Mouse (Mus musculus): Measurements from ENCODE around the gene Plekho1.
"Not testable (repeated sequence)": the region's sequence is repeated elsewhere in the genome, so short reads cannot be mapped to it uniquely, and the experiment has no call there.

Gene Plekho1

GRCm38 (mm10) chr3:95980276-95980970 lies 15.4 kb downstream of the Plekho1 start:
- no peak for DNase-seq (ENCODE audit: low read depth, low spot score)

DNA sequence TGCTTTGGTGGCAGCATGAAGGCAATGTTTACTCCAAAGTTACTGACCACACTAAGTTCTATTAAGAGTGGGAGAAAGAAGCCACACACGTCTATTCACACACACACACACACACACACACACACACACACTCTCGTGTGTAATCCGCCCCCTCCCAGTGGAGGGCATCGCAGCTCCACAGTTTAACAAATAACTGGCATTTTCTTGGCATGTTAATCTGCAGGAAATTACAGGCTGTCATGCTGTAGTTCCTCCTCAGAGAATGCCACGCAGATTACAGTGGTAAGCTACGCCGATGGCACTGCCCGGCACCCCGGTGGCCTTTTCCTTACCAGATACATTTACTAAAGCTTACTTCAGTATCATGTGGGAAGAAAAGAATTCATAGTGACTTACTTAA lies 17.5 kb downstream of the Plekho1 start:
- DNase-seq (ENCODE audit: low read depth, low spot score): no peak

DNA sequence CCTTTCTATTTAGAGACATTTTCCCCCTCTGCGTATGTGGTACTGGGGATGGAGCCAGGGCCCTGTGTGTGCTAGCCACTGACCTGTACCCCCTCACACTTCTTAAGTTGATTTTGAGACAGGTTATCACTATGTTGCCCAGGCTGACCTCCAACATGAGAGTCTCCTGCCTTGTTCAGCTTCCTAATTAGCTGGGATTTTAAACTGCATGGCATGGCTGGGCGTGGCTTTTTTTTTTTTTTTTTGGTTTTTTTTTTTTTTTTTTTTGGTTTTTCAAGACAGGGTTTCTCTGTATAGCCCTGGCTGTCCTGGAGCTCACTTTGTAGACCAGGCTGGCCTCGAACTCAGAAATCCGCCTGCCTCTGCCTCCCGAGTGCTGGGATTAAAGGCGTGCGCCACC lies 18.2 kb downstream of the Plekho1 start:
- not testable (repeated sequence) for DNase-seq (ENCODE audit: low read depth, low spot score)

GRCm38 (mm10) chr3:95977079-95977478 lies 18.7 kb downstream of the Plekho1 start:
- no peak for DNase-seq (ENCODE audit: low read depth, low spot score)

GRCm38 (mm10) chr3:95972873-95973634 lies 22.7 kb downstream of the Plekho1 start:
- no peak for DNase-seq (ENCODE audit: low read depth, low spot score)

DNA sequence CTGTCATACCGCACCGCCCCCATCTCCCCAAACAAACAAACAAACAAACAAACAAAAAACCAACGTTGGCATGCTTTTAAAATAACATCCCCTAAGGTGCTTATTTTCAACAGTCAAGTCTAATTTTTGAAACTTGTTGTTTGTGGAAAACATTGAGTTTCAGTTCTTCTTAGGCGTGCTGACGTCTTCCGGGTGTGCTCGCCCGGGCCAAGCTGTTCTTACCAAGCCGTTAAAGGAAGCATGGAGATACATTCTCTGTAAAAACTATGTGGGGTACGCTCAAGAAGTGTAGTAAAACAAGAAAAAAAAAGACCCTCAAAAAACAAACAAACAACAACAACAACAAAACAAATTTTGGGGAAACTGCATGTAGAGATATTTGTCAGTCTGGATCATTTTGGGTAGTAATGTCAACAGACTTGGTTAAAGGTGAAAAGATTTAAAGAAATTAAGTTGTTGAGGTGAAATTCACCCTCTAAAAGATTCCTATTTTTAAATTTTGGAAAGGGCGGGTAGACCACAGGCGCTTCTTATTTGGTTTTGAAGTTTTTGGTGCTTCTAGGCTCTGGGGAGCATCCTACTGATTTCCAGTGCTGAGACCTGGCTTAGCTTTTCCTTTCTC lies 23.4 kb downstream of the Plekho1 start:
- DNase-seq (ENCODE audit: low read depth, low spot score): no peak

- not testable (repeated sequence) for DNase-seq (ENCODE audit: low read depth, low spot score)
Observed at GRCm38 (mm10) chr3:95970661-95971060, 25.1 kb downstream of the Plekho1 start.

GRCm38 (mm10) chr3:95969277-95969676 lies 26.5 kb downstream of the Plekho1 start:
- no peak for DNase-seq (ENCODE audit: low read depth, low spot score)

GRCm38 (mm10) chr3:95965518-95966451 lies 30.0 kb downstream of the Plekho1 start:
- no peak for DNase-seq (ENCODE audit: low read depth, low spot score)

DNA sequence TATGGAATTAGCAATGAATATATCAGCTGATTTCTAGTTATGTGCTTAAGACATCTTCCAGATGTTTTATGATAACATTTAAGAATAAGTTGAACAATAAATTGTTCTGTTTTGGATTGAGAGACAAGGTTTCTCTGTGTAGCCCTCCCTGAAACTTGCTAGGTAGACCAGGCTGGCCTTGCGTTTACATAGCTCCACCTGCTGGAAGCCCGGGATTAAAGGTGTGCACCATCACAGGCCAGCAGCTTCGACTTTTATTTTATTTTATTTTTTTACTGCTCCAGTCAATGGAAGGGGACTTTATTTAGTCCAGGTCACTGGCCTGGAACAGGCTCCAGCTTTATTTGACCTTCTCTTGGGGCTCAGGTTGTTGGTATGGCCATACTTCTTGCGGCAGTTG lies 32.1 kb downstream of the Plekho1 start:
- DNase-seq (ENCODE audit: low read depth, low spot score): no peak

DNA sequence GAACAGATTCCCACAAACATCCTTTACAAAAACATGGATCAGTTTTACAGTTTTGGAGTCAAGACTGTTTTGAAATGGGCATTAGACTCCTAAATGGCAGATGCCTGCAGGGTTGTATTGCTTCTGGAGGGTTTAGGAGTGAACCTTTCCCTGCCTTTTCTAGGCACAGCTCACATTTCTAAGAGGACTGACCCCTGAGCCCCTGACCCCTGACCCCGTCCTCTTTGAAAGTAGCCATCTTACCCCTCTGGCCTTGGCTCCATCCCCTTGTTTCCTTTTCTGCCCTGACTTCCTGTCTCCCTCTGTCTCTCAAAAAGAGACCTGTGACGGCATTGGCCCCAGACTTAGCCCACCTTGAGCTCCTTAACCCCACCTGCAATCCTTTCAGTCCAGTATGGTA lies 32.6 kb downstream of the Plekho1 start:
- no peak for DNase-seq (ENCODE audit: low read depth, low spot score)

DNA sequence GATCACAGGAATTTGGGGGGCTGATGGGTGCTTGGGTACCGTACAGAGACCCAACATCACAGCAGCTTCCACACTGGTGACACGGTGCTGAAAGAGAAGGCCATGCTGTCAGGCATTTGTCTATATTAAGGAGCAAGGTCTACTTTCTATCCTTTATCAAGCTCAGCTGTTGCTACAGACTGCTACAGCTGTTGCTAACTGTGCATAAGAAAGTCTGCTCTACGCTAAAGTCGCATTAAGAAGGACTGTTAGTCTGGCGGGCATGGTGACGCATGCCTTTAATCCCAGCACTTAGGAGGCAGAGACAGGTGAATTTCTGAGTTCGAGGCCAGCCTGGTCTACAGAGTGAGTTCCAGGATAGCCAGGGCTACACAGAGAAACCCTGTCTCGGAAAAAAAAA lies 33.6 kb downstream of the Plekho1 start:
- DNase-seq (ENCODE audit: low read depth, low spot score): not testable (repeated sequence)

DNA sequence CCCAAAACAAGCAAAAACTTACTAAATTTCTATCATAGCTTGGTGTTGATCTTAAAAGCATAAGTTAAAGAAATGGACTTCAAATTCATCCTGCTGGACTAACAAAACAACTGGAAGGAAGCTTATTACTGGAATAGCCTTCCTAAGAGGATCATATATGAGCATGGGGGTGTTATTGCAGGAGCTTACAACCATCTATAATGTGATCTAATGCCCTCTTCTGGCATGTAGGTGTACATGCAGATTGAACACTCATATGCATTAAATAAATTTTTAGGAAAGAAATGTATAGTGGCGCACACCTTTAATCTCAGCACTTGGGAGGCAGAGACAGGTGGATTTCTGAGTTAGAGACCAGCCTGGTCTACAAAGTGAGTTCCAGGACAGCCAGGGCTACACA lies 36.0 kb downstream of the Plekho1 start:
- no peak for DNase-seq (ENCODE audit: low read depth, low spot score)

GRCm38 (mm10) chr3:95959082-95959481 lies 36.7 kb downstream of the Plekho1 start:
- DNase-seq (ENCODE audit: low read depth, low spot score): no peak

DNA sequence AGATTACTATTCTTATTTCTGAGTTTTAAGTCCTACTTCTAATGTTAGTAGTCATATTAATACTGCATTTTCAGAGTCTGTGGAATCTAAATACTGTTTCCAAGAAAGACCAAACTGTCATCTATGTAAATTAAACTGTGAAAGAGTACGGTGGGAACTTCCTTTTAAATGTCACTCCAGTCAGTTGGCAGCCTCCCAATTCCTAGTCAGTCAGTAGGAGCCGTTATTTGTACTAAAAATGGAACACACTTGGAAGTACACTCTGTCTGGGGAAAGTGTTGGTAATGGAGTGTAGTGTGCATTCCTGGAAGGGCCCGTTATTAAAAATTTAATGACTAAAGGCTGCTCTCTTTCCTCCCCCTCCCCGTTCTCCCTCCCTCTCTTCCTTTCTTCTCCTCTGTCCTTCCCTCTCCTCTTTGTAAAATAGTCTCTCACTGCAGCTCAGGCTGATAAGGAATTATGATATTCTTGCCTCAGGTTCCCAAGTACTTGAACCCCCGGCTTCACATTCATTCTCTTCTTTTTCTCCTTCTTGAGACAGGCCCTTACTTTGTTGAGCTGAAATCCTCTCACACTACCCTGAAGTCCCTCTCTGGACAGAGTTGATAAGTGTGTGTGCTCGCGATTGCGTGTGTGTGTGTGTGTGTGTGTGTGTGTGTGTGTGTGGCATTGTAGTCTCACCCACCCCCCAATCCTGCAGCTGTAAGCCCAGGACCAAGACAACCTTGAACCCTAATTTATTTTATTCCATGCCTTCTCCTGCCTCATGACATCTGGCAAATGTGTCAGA lies 38.2 kb downstream of the Plekho1 start:
- DNase-seq (ENCODE audit: low read depth, low spot score): no peak

DNA sequence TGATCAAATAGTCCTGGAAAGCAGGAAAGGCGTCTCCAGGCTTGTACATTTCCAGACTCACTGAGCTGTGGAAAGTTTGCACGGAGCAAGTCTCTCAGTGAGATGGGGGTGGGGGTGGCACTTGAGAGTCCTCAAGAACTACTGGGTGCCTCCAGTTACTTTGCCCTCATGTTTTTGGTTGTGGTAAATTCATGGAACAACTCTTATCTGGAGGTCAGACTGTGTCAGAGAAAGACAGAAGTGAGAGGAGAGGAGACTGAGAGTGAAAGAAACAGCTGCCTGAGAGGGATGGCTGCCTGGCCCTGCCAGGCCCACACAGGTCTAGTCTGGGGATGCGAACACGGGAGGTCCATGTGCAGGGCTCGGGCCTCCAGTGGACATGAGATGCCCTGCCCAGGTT lies 40.5 kb downstream of the Plekho1 start:
- no peak for DNase-seq (ENCODE audit: low read depth, low spot score)

DNA sequence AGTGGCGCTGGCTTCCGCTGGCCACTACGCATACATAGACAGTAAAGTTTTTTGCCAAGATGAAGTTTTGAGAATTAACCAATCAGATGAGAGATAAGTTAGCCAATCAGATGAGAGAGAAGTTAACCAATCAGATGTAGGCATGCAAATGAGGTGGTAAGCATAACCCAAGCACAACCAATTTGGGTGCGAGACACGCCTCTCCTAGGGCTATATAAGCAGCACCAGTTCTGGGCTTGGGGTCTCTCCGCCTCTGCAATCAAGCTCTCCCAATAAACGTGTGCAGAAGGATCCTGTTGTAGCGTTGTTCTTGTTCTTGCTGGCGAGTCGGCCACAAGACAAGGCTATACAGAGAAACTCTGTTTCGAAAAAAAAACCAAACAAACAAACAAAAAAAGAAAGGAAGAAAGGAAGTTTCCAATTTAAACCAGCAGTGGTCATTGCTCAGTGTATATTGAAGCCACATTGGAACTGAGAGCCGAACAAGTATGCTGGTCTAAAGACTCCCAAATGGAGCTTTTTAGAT lies 41.1 kb downstream of the Plekho1 start:
- DNase-seq (ENCODE audit: low read depth, low spot score): not testable (repeated sequence)

- no peak for DNase-seq (ENCODE audit: low read depth, low spot score)
Observed at GRCm38 (mm10) chr3:95953522-95953921, 42.3 kb downstream of the Plekho1 start.

- no peak for DNase-seq (ENCODE audit: low read depth, low spot score)
Observed at GRCm38 (mm10) chr3:95953023-95953422, 42.8 kb downstream of the Plekho1 start.

- DNase-seq (ENCODE audit: low read depth, low spot score): not testable (repeated sequence)
Observed at GRCm38 (mm10) chr3:95951566-95951965, 44.2 kb downstream of the Plekho1 start.

Data from WW6 (cell line).